Mouse (Mus musculus): ENCODE results near the gene Fam71f2.

DNA sequence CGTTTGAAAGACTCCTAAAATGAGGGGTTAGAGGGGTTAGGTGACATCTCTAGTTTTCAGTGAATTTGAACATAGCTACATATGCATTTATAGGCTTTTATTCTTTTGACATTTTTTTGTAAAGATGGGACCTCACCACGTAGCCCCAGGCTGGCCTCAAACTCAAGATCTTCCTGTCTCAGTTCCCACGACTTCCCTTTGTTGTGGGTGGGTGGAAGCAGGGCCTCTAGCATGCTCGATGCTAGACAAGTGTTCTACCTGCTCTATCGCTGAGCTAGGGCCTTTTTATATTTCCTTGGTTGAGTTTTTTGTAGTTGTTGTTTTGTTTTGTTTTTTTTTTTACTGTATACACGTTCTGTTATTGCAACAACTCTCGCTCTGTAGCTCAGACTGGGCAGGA lies 7.5 kb downstream of the Fam71f2 start:
- TF ChIP-seq CTCF (conservative IDR thresholded peaks at IDR 0.05; ENCODE audit: low read length) (no peak), NANOG (IDR thresholded peaks at IDR 0.05; ENCODE audit: borderline replicate concordance, low read length) (no peak)
